Comparison of ENCODE assay signal across 34 mouse cellular contexts in the genomic region with DNA sequence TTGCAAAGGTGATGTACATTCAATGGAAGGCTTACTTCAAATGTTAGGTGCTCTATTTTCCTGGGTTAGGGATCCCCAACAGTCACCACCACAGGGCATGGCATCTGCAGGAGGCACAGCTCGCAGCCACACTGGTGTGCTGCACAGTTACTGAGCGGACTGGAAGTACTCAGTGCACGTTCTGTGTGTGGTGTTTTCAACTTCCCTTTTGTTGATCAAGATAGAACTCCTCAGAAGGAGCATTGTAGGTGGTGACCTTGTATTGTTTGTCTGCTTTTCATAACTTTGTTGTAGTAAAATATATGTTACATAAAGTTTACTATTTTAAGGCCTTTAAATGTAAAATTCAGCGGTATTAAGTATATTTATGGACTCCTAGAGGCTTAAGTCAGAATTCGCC. TPM values are rescaled to one million over a fixed set of nuclear protein-coding genes. Genes with fewer than 3 reads are reported as not detected.
"Had no signal": no experiment of that assay in that cellular context is flagged by ENCODE, and none has a peak within 500 bp of the region (broad histone marks: within the 10 kb centered on the region; RNA-seq: fewer than 3 reads in every experiment).

No protein-coding gene starts in this region.

- H3K9me3 ChIP-seq: limb, embryonic 10.5 days; limb, embryonic 12.5 days; limb, embryonic 13.5 days; limb, embryonic 15.5 days; liver, embryonic 12.5 days; liver, embryonic 13.5 days; liver, embryonic 15.5 days; lung, embryonic 15.5 days; megakaryocyte, embryonic 14.5 days; midbrain, embryonic 10.5 days; midbrain, embryonic 12.5 days; midbrain, embryonic 13.5 days; midbrain, embryonic 15.5 days; neural tube, embryonic 12.5 days; neural tube, embryonic 13.5 days had no signal

- H3K4me1 ChIP-seq: limb, embryonic 10.5 days; limb, embryonic 12.5 days; limb, embryonic 13.5 days; limb, embryonic 15.5 days; liver, embryonic 12.5 days; liver, embryonic 13.5 days; liver, embryonic 15.5 days; lung, embryonic 15.5 days; megakaryocyte, embryonic 14.5 days; midbrain, embryonic 10.5 days; midbrain, embryonic 12.5 days; midbrain, embryonic 13.5 days; midbrain, embryonic 15.5 days; neural tube, embryonic 12.5 days; neural tube, embryonic 13.5 days had no signal

- ATAC-seq: liver, embryonic 12.5 days; liver, postnatal 0 days; lung, postnatal 0 days; midbrain, embryonic 13.5 days; midbrain, embryonic 15.5 days; midbrain, embryonic 16.5 days had no signal

- H3K9ac ChIP-seq: limb, embryonic 12.5 days; limb, embryonic 13.5 days; limb, embryonic 15.5 days; liver, embryonic 12.5 days; liver, embryonic 13.5 days; liver, embryonic 14.5 days; liver, embryonic 15.5 days; liver, postnatal 0 days; lung, embryonic 14.5 days; lung, embryonic 15.5 days; midbrain, embryonic 12.5 days; midbrain, embryonic 13.5 days; midbrain, embryonic 15.5 days; neural tube, embryonic 12.5 days; neural tube, embryonic 13.5 days had no signal

- H3K27ac ChIP-seq: limb, embryonic 10.5 days; limb, embryonic 12.5 days; limb, embryonic 13.5 days; limb, embryonic 15.5 days; liver, embryonic 12.5 days; liver, embryonic 13.5 days; liver, embryonic 14.5 days; liver, embryonic 15.5 days; lung, embryonic 15.5 days; macrophage; midbrain, embryonic 10.5 days; midbrain, embryonic 12.5 days; midbrain, embryonic 13.5 days; midbrain, embryonic 15.5 days; neural tube, embryonic 12.5 days; neural tube, embryonic 13.5 days had no signal

- DNase-seq: left cerebral cortex, postnatal 4 days; liver; liver, embryonic 13.5 days; liver, postnatal 0 days; lung, adult 18-20 months; lung, adult 2 months; lung, embryonic 14.5 days; lung, postnatal 10 days; lung, postnatal 14 days; lung, postnatal 36 days; lung, postnatal 4 days; midbrain, embryonic 14.5 days had no signal

- H3K4me3 ChIP-seq: limb, embryonic 10.5 days; limb, embryonic 12.5 days; limb, embryonic 13.5 days; limb, embryonic 15.5 days; liver, embryonic 12.5 days; liver, embryonic 13.5 days; liver, embryonic 15.5 days; lung, embryonic 15.5 days; megakaryocyte, embryonic 14.5 days; midbrain, embryonic 10.5 days; midbrain, embryonic 12.5 days; midbrain, embryonic 13.5 days; midbrain, embryonic 15.5 days; myocyte; neural tube, embryonic 12.5 days; neural tube, embryonic 13.5 days had no signal

- H3K36me3 ChIP-seq: limb, embryonic 12.5 days; limb, embryonic 13.5 days; limb, embryonic 15.5 days; liver, embryonic 12.5 days; liver, embryonic 13.5 days; liver, embryonic 15.5 days; lung, embryonic 15.5 days; midbrain, embryonic 15.5 days; neural tube, embryonic 12.5 days; neural tube, embryonic 13.5 days had no signal

- H3K27me3 ChIP-seq: limb, embryonic 12.5 days; limb, embryonic 13.5 days; limb, embryonic 15.5 days; liver, embryonic 12.5 days; liver, embryonic 13.5 days; liver, embryonic 15.5 days; lung, embryonic 15.5 days; megakaryocyte, embryonic 14.5 days; midbrain, embryonic 12.5 days; midbrain, embryonic 13.5 days; midbrain, embryonic 15.5 days; neural tube, embryonic 12.5 days; neural tube, embryonic 13.5 days had no signal

RNA-seq across cellular contexts. Expression of gene Samd4, which starts 19.7 kb away (rescaled TPM):
- total RNA-seq: megakaryocyte progenitor cell, adult 5-6 weeks; megakaryocyte, adult 5-6 weeks; monocyte, adult 5-6 weeks had no signal
